Mouse (Mus musculus) embryonic fibroblast, embryonic 13.5 days (primary cell): Measurements from ENCODE around the gene Prps1l1. TPM values are rescaled to one million over a fixed set of nuclear protein-coding genes. Genes with fewer than 3 reads are reported as not detected.

Experiments used
- H3K27ac ChIP-seq: 2 replicates; pipeline ENCODE4 v1.5.1; 2012; ENCODE audit warnings: low read length, control low read depth, inconsistent platforms; ENCODE audit not compliant: insufficient read depth
- H3K4me1 ChIP-seq: 2 replicates; pipeline ENCODE4 v1.6.1; 2011; ENCODE audit warnings: low read length; ENCODE audit not compliant: control insufficient read depth, insufficient read depth
- H3K4me3 ChIP-seq: 2 replicates; pipeline ENCODE4 v1.5.1; 2011; ENCODE audit warnings: mild to moderate bottlenecking, control low read depth, low read length; ENCODE audit not compliant: insufficient read depth
- CTCF ChIP-seq: IDR thresholded peaks from 2 replicates; pipeline ENCODE4 v1.5.1; 2011; ENCODE audit warnings: mild to moderate bottlenecking, control low read depth, low read length, moderate library complexity, borderline replicate concordance; ENCODE audit not compliant: insufficient read depth
- POLR2A ChIP-seq: IDR thresholded peaks from 2 replicates; pipeline ENCODE4 v1.6.1; 2011; ENCODE audit warnings: low read depth, mild to moderate bottlenecking, control low read depth, low read length, moderate library complexity
- polyA plus RNA-seq: library from polyadenylated mRNA; stranded (reverse); fragments of >200 nt; gene quantifications from 2 replicates; pipeline ENCODE4 v1.2.4, GENCODE M21; 2011; ENCODE audit warnings: low read depth; ENCODE audit not compliant: missing spikeins, insufficient read length

The Prps1l1 gene
- polyA plus RNA-seq, 1 experiment: not detected

GRCm38 (mm10) chr12:34998778-34999467, 14.4 kb downstream of the Prps1l1 start:
- no peak overlapping the region for H3K27ac ChIP-seq
- no peak overlapping the region for H3K4me3 ChIP-seq
- TF ChIP-seq POLR2A: no peak
- no peak for TF ChIP-seq CTCF
- no peaks in the 10 kb centered on the region for H3K4me1 ChIP-seq

- Histone ChIP-seq H3K4me1 (no peaks in the 10 kb centered on the region), H3K27ac (no peak overlapping the region), H3K4me3 (no peak overlapping the region)
- TF ChIP-seq CTCF (no peak), POLR2A (no peak)
Observed at GRCm38 (mm10) chr12:35000323-35000722, 15.8 kb downstream of the Prps1l1 start.

DNA sequence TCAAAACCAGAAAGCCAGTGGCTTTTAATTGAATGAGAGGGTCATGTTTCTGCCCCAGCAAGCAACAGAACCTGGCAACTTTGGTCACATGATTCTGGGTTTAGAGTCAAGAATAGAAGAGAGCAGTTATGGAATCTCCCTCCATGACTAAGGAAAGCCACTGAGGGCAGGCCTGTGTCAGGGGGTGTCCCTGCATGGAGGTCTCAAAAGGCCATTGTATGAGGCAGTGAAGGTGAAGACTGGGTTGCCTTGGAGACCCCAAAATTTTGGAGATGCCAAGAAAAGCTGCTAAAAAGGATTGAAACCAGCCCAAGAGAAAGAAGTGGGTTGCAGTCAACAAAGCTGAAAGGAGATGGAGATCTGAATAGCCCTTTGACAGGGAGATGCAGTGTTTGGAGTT, 21.2 kb downstream of the Prps1l1 start:
- H3K27ac ChIP-seq: no peak overlapping the region
- H3K4me1 ChIP-seq: no peaks in the 10 kb centered on the region
- H3K4me3 ChIP-seq: no peak overlapping the region
- TF ChIP-seq POLR2A (no peak), CTCF (no peak)

GRCm38 (mm10) chr12:35007851-35008250, 23.3 kb downstream of the Prps1l1 start:
- no peak overlapping the region for H3K27ac ChIP-seq
- H3K4me3 ChIP-seq: no peak overlapping the region
- H3K4me1 ChIP-seq: no peaks in the 10 kb centered on the region
- TF ChIP-seq POLR2A (no peak), CTCF (no peak)

GRCm38 (mm10) chr12:35008340-35009137, 24.0 kb downstream of the Prps1l1 start:
- H3K27ac ChIP-seq: no peak overlapping the region
- no peak overlapping the region for H3K4me3 ChIP-seq
- no peak for TF ChIP-seq CTCF
- no peak for TF ChIP-seq POLR2A
- H3K4me1 ChIP-seq: no peaks in the 10 kb centered on the region

GRCm38 (mm10) chr12:35011462-35011861, 26.9 kb downstream of the Prps1l1 start:
- TF ChIP-seq CTCF: no peak
- TF ChIP-seq POLR2A: no peak
- no peak overlapping the region for H3K4me3 ChIP-seq

GRCm38 (mm10) chr12:35013950-35014349, 29.4 kb downstream of the Prps1l1 start:
- TF ChIP-seq POLR2A (no peak), CTCF (no peak)
- no peak overlapping the region for H3K27ac ChIP-seq
- no peak overlapping the region for H3K4me3 ChIP-seq
- H3K4me1 ChIP-seq: no peaks in the 10 kb centered on the region

More at GRCm38 (mm10) chr12:35011462-35011861, 26.9 kb downstream of the Prps1l1 start:
- no peaks in the 10 kb centered on the region for H3K4me1 ChIP-seq
- H3K27ac ChIP-seq: no peak overlapping the region

DNA sequence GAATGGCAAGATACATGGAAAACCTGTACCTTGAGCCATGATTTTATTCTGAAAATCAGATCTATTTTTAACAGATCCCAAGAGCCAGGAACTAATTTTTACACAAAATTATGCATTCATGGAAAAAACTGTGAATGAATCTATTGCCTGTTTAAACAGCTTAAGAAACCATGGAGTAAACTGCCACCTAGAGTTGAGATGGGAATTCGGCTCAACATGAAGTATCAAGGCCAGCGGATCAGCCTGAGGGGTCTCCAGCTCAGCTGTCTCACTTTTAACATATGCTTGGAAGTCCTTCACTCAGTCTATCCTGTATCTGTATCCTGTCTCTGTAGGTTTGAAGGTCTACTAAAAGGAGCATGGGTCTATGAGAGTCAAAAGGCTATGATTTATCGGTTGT, 31.5 kb downstream of the Prps1l1 start:
- TF ChIP-seq CTCF (no peak), POLR2A (no peak)
- Histone ChIP-seq H3K4me3 (no peak overlapping the region), H3K27ac (no peak overlapping the region), H3K4me1 (no peaks in the 10 kb centered on the region)

DNA sequence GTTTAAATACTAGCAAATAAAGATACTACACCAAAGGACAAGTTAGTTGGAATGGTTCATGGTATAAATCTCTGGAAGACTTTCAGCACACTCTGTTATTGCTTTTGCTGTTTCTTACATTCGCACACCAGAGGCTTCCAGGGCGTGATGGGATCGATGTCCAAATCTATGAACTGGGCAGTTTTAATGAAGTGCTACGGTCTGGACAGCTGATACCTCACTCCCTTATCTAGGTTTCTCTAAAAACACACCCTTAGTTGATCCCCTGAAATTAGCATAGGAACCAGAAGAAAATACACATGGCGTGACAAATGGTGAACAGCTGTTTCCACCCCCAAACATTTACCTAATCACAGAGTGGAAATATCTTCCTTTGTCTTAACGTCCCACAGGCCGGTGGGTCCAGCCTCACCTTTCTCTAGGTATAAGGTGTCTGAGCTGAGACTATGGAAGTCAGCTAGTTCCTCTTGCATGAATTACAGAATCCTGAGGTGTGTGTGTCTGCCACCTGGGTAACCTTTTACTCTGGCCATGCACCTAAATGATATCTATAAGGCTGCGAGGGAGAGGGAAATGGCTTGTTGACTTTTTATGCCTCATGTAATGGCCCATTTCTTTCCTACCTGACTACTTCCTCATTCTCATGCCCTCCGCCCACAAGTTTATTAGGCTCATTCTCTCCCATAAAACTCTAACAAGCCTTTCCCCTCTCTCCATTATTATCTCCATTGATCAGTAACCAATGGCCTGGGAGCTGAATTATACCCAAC, 32.1 kb downstream of the Prps1l1 start:
- Histone ChIP-seq H3K4me3 (no peak overlapping the region), H3K27ac (no peak overlapping the region), H3K4me1 (no peaks in the 10 kb centered on the region)
- TF ChIP-seq CTCF: no peak
- TF ChIP-seq POLR2A: no peak

GRCm38 (mm10) chr12:35018679-35019237, 34.2 kb downstream of the Prps1l1 start:
- Histone ChIP-seq H3K4me1 (no peaks in the 10 kb centered on the region), H3K4me3 (no peak overlapping the region), H3K27ac (no peak overlapping the region)
- TF ChIP-seq POLR2A (no peak), CTCF (no peak)
